Comparison of ENCODE assay signal across 27 mouse cellular contexts in genomic region chr15:98570873-98571538, GRCm38 (mm10). TPM values are rescaled to one million over a fixed set of nuclear protein-coding genes. Genes with fewer than 3 reads are reported as not detected.
DNase-seq lines count a peak whose midpoint lies in the region; ATAC-seq and TF ChIP-seq lines count a peak whose summit lies in the region.
"Had no signal": no experiment of that assay in that cellular context is flagged by ENCODE, and none has a peak within 500 bp of the region (broad histone marks: within the 10 kb centered on the region; RNA-seq: fewer than 3 reads in every experiment).

Gene Ccnt1, minus strand, starts transcription at chr15:98570923.
Gene 4930415O20Rik, plus strand, starts transcription at chr15:98571004.

- no peak for TF ChIP-seq POLR2A in testis, adult 2 months (IDR thresholded peaks at IDR 0.05; ENCODE audit: control insufficient read depth, low read depth, low read length)
- no peak for TF ChIP-seq POLR2A in embryonic fibroblast, embryonic 13.5 days (IDR thresholded peaks at IDR 0.05; ENCODE audit: low read depth, low read length)

- H3K27me3 ChIP-seq in forebrain, embryonic 10.5 days (ENCODE audit: poor library complexity, severe bottlenecking): no peaks in the 10 kb centered on the region
- no peaks in the 10 kb centered on the region for H3K27me3 ChIP-seq in forebrain, embryonic 12.5 days
- H3K27me3 ChIP-seq in testis, adult 2 months (ENCODE audit: control insufficient read depth, insufficient read depth, low read length): no peaks in the 10 kb centered on the region
- H3K27me3 ChIP-seq: embryonic facial prominence, embryonic 12.5 days; heart, embryonic 15.5 days; limb, embryonic 12.5 days; stomach, embryonic 15.5 days had no signal

- peak within 1 kb of the TSS; percentile 5; the same call in 1 of the 2 replicates for H3K4me3 ChIP-seq in forebrain, embryonic 10.5 days
- H3K4me3 ChIP-seq in forebrain, embryonic 12.5 days (replicated peaks): no peak within 1 kb of the TSS
- peak within 1 kb of the TSS; percentile 80 for H3K4me3 ChIP-seq in testis, adult 2 months (ENCODE audit: control insufficient read depth, low read depth, low read length)
- H3K4me3 ChIP-seq in embryonic fibroblast, embryonic 13.5 days (ENCODE audit: insufficient read depth, low read length): no peak within 1 kb of the TSS
- H3K4me3 ChIP-seq: embryonic facial prominence, embryonic 12.5 days; limb, embryonic 12.5 days; stomach, embryonic 15.5 days had no signal

- 86% methylated on average over 10 of the region's 10 CpGs for WGBS in forebrain, embryonic 10.5 days
- 87% methylated on average over 10 of the region's 10 CpGs for WGBS in forebrain, embryonic 12.5 days

- peaks cover 22% of the 10 kb centered on the region for H3K4me1 ChIP-seq in forebrain, embryonic 10.5 days
- peaks cover 18% of the 10 kb centered on the region for H3K4me1 ChIP-seq in forebrain, embryonic 12.5 days
- H3K4me1 ChIP-seq in testis, adult 2 months (ENCODE audit: control insufficient read depth, insufficient read depth, low read length): peaks cover 10% of the 10 kb centered on the region
- H3K4me1 ChIP-seq in embryonic fibroblast, embryonic 13.5 days (ENCODE audit: control insufficient read depth, insufficient read depth, low read length): no peaks in the 10 kb centered on the region; the same call in 1 of the 2 replicates

- H3K4me2 ChIP-seq in forebrain, embryonic 12.5 days: no peak within 1 kb of the TSS
- H3K4me2 ChIP-seq: stomach, embryonic 15.5 days had no signal

- TF ChIP-seq CTCF in testis, adult 2 months (IDR thresholded peaks at IDR 0.05; ENCODE audit: control insufficient read depth, insufficient read depth, insufficient replicate concordance, low read depth, low read length): no peak
- TF ChIP-seq CTCF in embryonic fibroblast, embryonic 13.5 days (IDR thresholded peaks at IDR 0.05; ENCODE audit: borderline replicate concordance, insufficient read depth, low read length): no peak

- no peak within 1 kb of the TSS for H3K9ac ChIP-seq in forebrain, embryonic 12.5 days
- H3K9ac ChIP-seq: embryonic facial prominence, embryonic 12.5 days; forebrain, postnatal 0 days; heart, embryonic 15.5 days; stomach, embryonic 15.5 days had no signal

- H3K9me3 ChIP-seq in forebrain, embryonic 10.5 days: no peaks in the 10 kb centered on the region
- H3K9me3 ChIP-seq in forebrain, embryonic 12.5 days: no peaks in the 10 kb centered on the region
- H3K9me3 ChIP-seq: embryonic facial prominence, embryonic 12.5 days; heart, embryonic 15.5 days; limb, embryonic 12.5 days; stomach, embryonic 15.5 days had no signal

- no peak for DNase-seq in forebrain, embryonic 10.5 days (ENCODE audit: extremely low spot score, low spot score)
- DNase-seq in testis, postnatal 10 days (ENCODE audit: low spot score): no peak
- DNase-seq in cerebellum, adult 18-20 months: no peak
- no peak for DNase-seq in left cerebral cortex, adult 11 months (ENCODE audit: low spot score)
- no peak for DNase-seq in left cerebral cortex, postnatal 14 days (ENCODE audit: low spot score in 2 of 2)
- DNase-seq: adrenal gland, postnatal 25 days; cerebellum, adult 8-10 months; forebrain, postnatal 0 days; heart, adult 18-20 months; kidney, postnatal 36 days; layer of hippocampus, adult 9-11 months; right cerebral cortex, postnatal 25 days had no signal

- H3K27ac ChIP-seq in forebrain, embryonic 10.5 days: no peak within 1 kb of the TSS
- no peak within 1 kb of the TSS for H3K27ac ChIP-seq in forebrain, embryonic 12.5 days
- H3K27ac ChIP-seq in testis, adult 2 months (ENCODE audit: control insufficient read depth, insufficient read depth, low read depth, low read length): no peak within 1 kb of the TSS
- peak within 1 kb of the TSS; percentile 28; the same call in 1 of the 2 replicates for H3K27ac ChIP-seq in embryonic fibroblast, embryonic 13.5 days (ENCODE audit: insufficient read depth, low read length)
- H3K27ac ChIP-seq: embryonic facial prominence, embryonic 12.5 days; heart, embryonic 15.5 days; limb, embryonic 12.5 days; stomach, embryonic 15.5 days had no signal

- intact Hi-C loops in left cerebral cortex, postnatal 14 days (cut with DNase I): no loop called here

- H3K36me3 ChIP-seq in forebrain, embryonic 10.5 days (replicated peaks): peaks cover 6% of the 10 kb centered on the region
- no peaks in the 10 kb centered on the region for H3K36me3 ChIP-seq in forebrain, embryonic 12.5 days (replicated peaks)
- H3K36me3 ChIP-seq in testis, adult 2 months (ENCODE audit: control insufficient read depth, insufficient read depth, low read length): no peaks in the 10 kb centered on the region
- H3K36me3 ChIP-seq: embryonic facial prominence, embryonic 12.5 days; heart, embryonic 15.5 days; limb, embryonic 12.5 days; stomach, embryonic 15.5 days had no signal

- no peak for ATAC-seq in forebrain, embryonic 12.5 days (ENCODE audit: low FRiP score)
- ATAC-seq: forebrain, postnatal 0 days; lung, postnatal 0 days; midbrain, embryonic 16.5 days had no signal

RNA-seq across cellular contexts. Expression of gene Ccnt1, which starts in this region (rescaled TPM):
- 59.8 and 62.0 TPM in 2 replicates for polyA plus RNA-seq in forebrain, embryonic 10.5 days (2016; fragmentation: Nextera tagmentation; extraction: Ambion mirVana)
- 61.2 and 63.2 TPM in 2 replicates for polyA plus RNA-seq in forebrain, embryonic 12.5 days (2016; fragmentation: Nextera tagmentation; extraction: Ambion mirVana)
- 11.4 and 15.1 TPM in 2 replicates for polyA plus RNA-seq in testis, adult 2 months (2012; rRNA removed)
- polyA plus RNA-seq in embryonic fibroblast, embryonic 13.5 days (2011; ENCODE audit: insufficient read length, low read depth, missing spikeins): 36.3 and 40.6 TPM in 2 replicates
- total RNA-seq in left cerebral cortex, postnatal 14 days (2021): 10 to 100 TPM; 40.5 to 45.3 TPM

RNA-seq across cellular contexts. Expression of gene 4930415O20Rik, which starts in this region (rescaled TPM):
- polyA plus RNA-seq in forebrain, embryonic 10.5 days (2016; fragmentation: Nextera tagmentation; extraction: Ambion mirVana): 0.29 TPM in 1 of 2 replicates, not detected in the other
- not detected in 2 replicates for polyA plus RNA-seq in forebrain, embryonic 12.5 days (2016; fragmentation: Nextera tagmentation; extraction: Ambion mirVana)
- polyA plus RNA-seq in testis, adult 2 months (2012; rRNA removed): 88.1 and 104 TPM in 2 replicates
- polyA plus RNA-seq in embryonic fibroblast, embryonic 13.5 days (2011; ENCODE audit: insufficient read length, low read depth, missing spikeins): not detected in 2 replicates
- total RNA-seq in left cerebral cortex, postnatal 14 days (2021): not detected
- total RNA-seq: adrenal gland, postnatal 25 days; common myeloid progenitor, adult 5-6 weeks; forebrain, postnatal 0 days; hematopoietic stem cell, adult 5-6 weeks; left cerebral cortex, adult 8-10 months had no signal
- polyA plus RNA-seq: embryonic facial prominence, embryonic 12.5 days; liver, embryonic 16.5 days; midbrain, embryonic 16.5 days; stomach, embryonic 15.5 days; thymus, postnatal 0 days; urinary bladder, adult 2 months had no signal

Comparison
In these comparisons a context has a peak if more than half of its experiments do, and no peak if none do; other contexts are left out.
1. RNA of gene 4930415O20Rik (polyA plus RNA-seq): 88.1 to 104 TPM in testis, adult 2 months; not detected in embryonic fibroblast, embryonic 13.5 days, 0.29 TPM in forebrain, embryonic 10.5 days and not detected in forebrain, embryonic 12.5 days; every median in the first group is over 10 times any median in the second.
2. H3K4me3 ChIP-seq: peak in forebrain, embryonic 10.5 days (single experiment) and testis, adult 2 months (single experiment); none in forebrain, embryonic 12.5 days (single experiment) and embryonic fibroblast, embryonic 13.5 days (single experiment).